Mouse (Mus musculus) lung, adult 2 months (tissue): Measurements from ENCODE around the gene Gfra4.

ENCODE experiments used
- CTCF ChIP-seq: fragments of 200-500 bp; IDR thresholded peaks from 2 replicates; pipeline ENCODE4 v1.5.1; 2011; ENCODE audit warnings: mild to moderate bottlenecking, low read length, control low read depth; ENCODE audit not compliant: insufficient read depth
- POLR2A ChIP-seq: fragments of 200-500 bp; IDR thresholded peaks from 2 replicates; pipeline ENCODE4 v1.6.1; 2011; ENCODE audit warnings: low read depth, mild to moderate bottlenecking, control low read depth, low read length, borderline replicate concordance; ENCODE audit errors: extremely low read depth

- TF ChIP-seq POLR2A (no peak), CTCF (no peak)
Measured at GRCm38 (mm10) chr2:131036757-131037156, 6.1 kb downstream of the Gfra4 start.
